12 mouse cellular contexts compared by ENCODE assay signal in the genomic region with DNA sequence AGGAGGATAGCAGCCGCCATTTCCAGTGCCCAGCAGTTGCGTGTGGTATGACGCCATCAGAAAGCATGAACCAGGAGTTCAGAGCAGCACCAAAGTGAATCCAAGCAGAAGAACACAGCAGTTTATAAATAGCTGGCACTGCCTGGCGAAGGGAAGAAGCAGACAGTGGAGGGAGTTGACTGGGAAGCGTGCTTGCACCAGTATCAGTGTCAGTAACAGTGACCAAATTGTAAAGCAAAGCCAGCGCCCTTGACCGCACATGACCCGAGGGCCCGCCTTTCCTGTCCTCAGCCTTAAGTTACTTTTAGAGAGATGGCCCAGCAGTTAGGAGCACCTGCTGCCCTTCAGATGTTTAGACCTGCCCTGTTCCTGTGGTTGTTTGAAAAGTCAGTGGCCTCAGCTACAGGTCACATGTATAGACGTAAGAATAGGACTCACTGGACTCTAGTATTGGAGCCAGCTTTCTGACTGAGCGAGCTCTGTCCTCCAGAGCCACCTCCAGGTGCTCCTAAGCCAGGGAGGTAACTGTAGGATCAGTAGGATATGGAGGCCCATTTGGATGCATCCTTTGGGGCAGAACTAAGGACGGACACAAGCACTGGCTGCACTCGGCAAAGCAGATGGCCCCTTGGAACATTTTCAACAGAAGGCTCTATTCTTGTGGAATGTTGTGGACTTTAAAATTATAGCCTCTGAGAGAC.
DNase-seq lines count a peak whose midpoint lies in the region; ATAC-seq and TF ChIP-seq lines count a peak whose summit lies in the region.
"Had no signal": no experiment of that assay in that cellular context is flagged by ENCODE, and none has a peak within 500 bp of the region (broad histone marks: within the 10 kb centered on the region; RNA-seq: fewer than 3 reads in every experiment).

No protein-coding gene starts in this region.

- no peak overlapping the region for H3K4me3 ChIP-seq in layer of hippocampus, adult 2 months
- H3K4me3 ChIP-seq in stomach, postnatal 0 days (ENCODE audit: low read depth, low read length) = no peak overlapping the region
- H3K4me3 ChIP-seq: erythroblast, embryonic 14.5 days; intestine, embryonic 15.5 days; neural tube, embryonic 13.5 days had no signal

- WGBS in stomach, postnatal 0 days = 82% methylated on average over 13 of the region's 13 CpGs

- peak overlapping the region; percentile 5; the same call in 1 of the 2 replicates for H3K27ac ChIP-seq in layer of hippocampus, adult 2 months
- no peak overlapping the region for H3K27ac ChIP-seq in stomach, postnatal 0 days (replicated peaks)
- H3K27ac ChIP-seq: intestine, embryonic 15.5 days; liver, embryonic 14.5 days; neural tube, embryonic 13.5 days had no signal

- H3K4me2 ChIP-seq in stomach, postnatal 0 days (replicated peaks; ENCODE audit: low read depth) = no peak overlapping the region
- H3K4me2 ChIP-seq: intestine, embryonic 15.5 days; neural tube, embryonic 13.5 days had no signal

- DNase-seq in frontal cortex, postnatal 14 days (ENCODE audit: low spot score in 2 of 2) = no peak
- DNase-seq in layer of hippocampus, adult 2 months (ENCODE audit: low spot score in 2 of 2) = no peak
- no peak for DNase-seq in layer of hippocampus, postnatal 25 days (ENCODE audit: extremely low spot score in 1 of 2, low spot score in 1 of 2)
- peak; percentile 62 for DNase-seq in gastrocnemius, postnatal 25 days
- DNase-seq in skeletal muscle tissue, adult 2 months (ENCODE audit: low read depth, low spot score) = peak; percentile 59
- no peak for DNase-seq in right cerebral cortex, postnatal 4 days
- DNase-seq in stomach, postnatal 0 days (ENCODE audit: low spot score) = no peak

- H3K9me3 ChIP-seq in stomach, postnatal 0 days (ENCODE audit: control insufficient read depth, low read length) = no peaks in the 10 kb centered on the region
- H3K9me3 ChIP-seq: intestine, embryonic 15.5 days; neural tube, embryonic 13.5 days had no signal

- H3K9ac ChIP-seq in stomach, postnatal 0 days (ENCODE audit: low read length) = no peak overlapping the region
- H3K9ac ChIP-seq: intestine, embryonic 15.5 days; liver, embryonic 14.5 days; neural tube, embryonic 13.5 days had no signal

- no peak for TF ChIP-seq EP300 in stomach, postnatal 0 days (optimal IDR thresholded peaks at IDR 0.05)

- no peak for TF ChIP-seq CTCF in layer of hippocampus, adult 2 months (conservative IDR thresholded peaks at IDR 0.05)
- no peak for TF ChIP-seq CTCF in stomach, postnatal 0 days (IDR thresholded peaks at IDR 0.05; ENCODE audit: low read depth)

- peaks cover 12% of the 10 kb centered on the region for H3K36me3 ChIP-seq in stomach, postnatal 0 days (ENCODE audit: control insufficient read depth, insufficient read depth, low read length)

- H3K27me3 ChIP-seq in stomach, postnatal 0 days (ENCODE audit: control insufficient read depth, insufficient read depth, low read length) = no peaks in the 10 kb centered on the region
- H3K27me3 ChIP-seq: intestine, embryonic 15.5 days; neural tube, embryonic 13.5 days had no signal

- ATAC-seq in frontal cortex, adult (ENCODE audit: low TSS enrichment) = peak; percentile 47
- no peak for ATAC-seq in stomach, postnatal 0 days (ENCODE audit: low FRiP score, low TSS enrichment)
- ATAC-seq: intestine, embryonic 15.5 days had no signal

- no peaks in the 10 kb centered on the region for H3K4me1 ChIP-seq in stomach, postnatal 0 days (replicated peaks; ENCODE audit: control insufficient read depth, insufficient read depth)
- H3K4me1 ChIP-seq: intestine, embryonic 15.5 days had no signal

Comparison
In these comparisons a context has a peak if more than half of its experiments do, and no peak if none do; other contexts are left out.
1. DNase-seq: peak in gastrocnemius, postnatal 25 days (single experiment) and skeletal muscle tissue, adult 2 months (single experiment); none in frontal cortex, postnatal 14 days (0 of 2), layer of hippocampus, adult 2 months (0 of 2), layer of hippocampus, postnatal 25 days (0 of 2), right cerebral cortex, postnatal 4 days (single experiment) and stomach, postnatal 0 days (single experiment).